Mouse (Mus musculus) bone marrow, adult 2 months (tissue): ENCODE measurements around the gene Fzd5.

Experiments
- CTCF ChIP-seq: fragments of 200-500 bp; IDR thresholded peaks from 2 replicates; pipeline ENCODE4 v1.5.1; 2011; ENCODE audit warnings: low read length, control low read depth; ENCODE audit not compliant: control insufficient read depth, insufficient read depth
- POLR2A ChIP-seq: fragments of 200-500 bp; IDR thresholded peaks from 2 replicates; pipeline ENCODE4 v1.6.1; 2011; ENCODE audit warnings: low read depth, mild to moderate bottlenecking, control low read depth, low read length, borderline replicate concordance; ENCODE audit not compliant: control insufficient read depth

GRCm38 (mm10) chr1:64715458-64715857, 22.1 kb downstream of the Fzd5 start:
- TF ChIP-seq POLR2A (no peak), CTCF (no peak)
